Mouse (Mus musculus): ENCODE measurements at regions not wholly inside any gene's neighbourhood (a gene's known extent, or its start where the extent isn't known, plus 50 kb on each side); places are given as distances from the start of the nearest gene placed in this dataset.
A peak's percentile ranks its signal among the peaks of the same experiment; 100 is the strongest.

- H3K36me3 ChIP-seq (ENCODE audit: control insufficient read depth, insufficient read depth): no peaks in the 10 kb centered on the region
- no peak for TF ChIP-seq CTCF (IDR thresholded peaks at IDR 0.05; ENCODE audit: low read depth)
- no peaks in the 10 kb centered on the region for H3K9me3 ChIP-seq (ENCODE audit: control insufficient read depth)
- H3K4me2 ChIP-seq (replicated peaks; ENCODE audit: low read depth): 0 out of 2 replicates have a peak overlapping the region, but pooled peaks have one; percentile 13
- H3K4me3 ChIP-seq (ENCODE audit: low read depth, low read length): no peak overlapping the region
- ATAC-seq: peak; percentile 77
- no peak overlapping the region; the same call in 1 of the 2 replicates for H3K27ac ChIP-seq (ENCODE audit: low read depth, low read length)
- WGBS: no CpG with 5 or more reads among the region's 1 CpGs
- no peaks in the 10 kb centered on the region for H3K27me3 ChIP-seq (replicated peaks; ENCODE audit: control insufficient read depth, insufficient read depth, low read length)
- no peak overlapping the region for H3K9ac ChIP-seq (ENCODE audit: low read depth, low read length)
- no peaks in the 10 kb centered on the region for H3K4me1 ChIP-seq (replicated peaks; ENCODE audit: control insufficient read depth, insufficient read depth, low read length)
Observed at GRCm38 (mm10) chr3:16369629-16370028, 363.4 kb upstream of the Gm5150 start.

GRCm38 (mm10) chr3:16363134-16363533, 356.9 kb upstream of the Gm5150 start:
- ATAC-seq: 0 out of 2 replicates have a peak, but pooled peaks have one; percentile 38
- H3K4me3 ChIP-seq (ENCODE audit: low read depth, low read length): no peak overlapping the region
- no peak overlapping the region for H3K27ac ChIP-seq (ENCODE audit: low read depth, low read length)
- no peaks in the 10 kb centered on the region for H3K27me3 ChIP-seq (replicated peaks; ENCODE audit: control insufficient read depth, insufficient read depth, low read length)
- H3K4me2 ChIP-seq (replicated peaks; ENCODE audit: low read depth): no peak overlapping the region
- 0 out of 2 replicates have a peak, but pooled peaks cover 5% of the 10 kb centered on the region for H3K4me1 ChIP-seq (replicated peaks; ENCODE audit: control insufficient read depth, insufficient read depth, low read length)
- no peaks in the 10 kb centered on the region for H3K9me3 ChIP-seq (ENCODE audit: control insufficient read depth)
- WGBS: 82% methylated on average over 3 of the region's 3 CpGs
- H3K36me3 ChIP-seq (ENCODE audit: control insufficient read depth, insufficient read depth): no peaks in the 10 kb centered on the region
- TF ChIP-seq CTCF (IDR thresholded peaks at IDR 0.05; ENCODE audit: low read depth): no peak
- H3K9ac ChIP-seq (ENCODE audit: low read depth, low read length): no peak overlapping the region

- 0 out of 2 replicates have a peak, but pooled peaks have one; percentile 38 for ATAC-seq
Observed at GRCm38 (mm10) chr3:16358999-16359398, 352.8 kb upstream of the Gm5150 start.

GRCm38 (mm10) chr3:16330750-16331149, 324.5 kb upstream of the Gm5150 start:
- Histone ChIP-seq H3K4me2 (replicated peaks; ENCODE audit: low read depth) (no peak overlapping the region), H3K27ac (ENCODE audit: low read depth, low read length) (no peak overlapping the region), H3K9me3 (ENCODE audit: control insufficient read depth) (no peaks in the 10 kb centered on the region), H3K4me3 (ENCODE audit: low read depth, low read length) (no peak overlapping the region), H3K27me3 (replicated peaks; ENCODE audit: control insufficient read depth, insufficient read depth, low read length) (no peaks in the 10 kb centered on the region), H3K9ac (ENCODE audit: low read depth, low read length) (no peak overlapping the region), H3K4me1 (replicated peaks; ENCODE audit: control insufficient read depth, insufficient read depth, low read length) (no peaks in the 10 kb centered on the region), H3K36me3 (ENCODE audit: control insufficient read depth, insufficient read depth) (no peaks in the 10 kb centered on the region)
- no peak for TF ChIP-seq CTCF (IDR thresholded peaks at IDR 0.05; ENCODE audit: low read depth)
- peak; percentile 91 for ATAC-seq

More at GRCm38 (mm10) chr3:16358999-16359398, 352.8 kb upstream of the Gm5150 start:
- Histone ChIP-seq H3K9me3 (ENCODE audit: control insufficient read depth) (no peaks in the 10 kb centered on the region), H3K36me3 (ENCODE audit: control insufficient read depth, insufficient read depth) (no peaks in the 10 kb centered on the region), H3K4me1 (replicated peaks; ENCODE audit: control insufficient read depth, insufficient read depth, low read length) (no peaks in the 10 kb centered on the region), H3K4me2 (replicated peaks; ENCODE audit: low read depth) (no peak overlapping the region), H3K27ac (ENCODE audit: low read depth, low read length) (no peak overlapping the region), H3K27me3 (replicated peaks; ENCODE audit: control insufficient read depth, insufficient read depth, low read length) (no peaks in the 10 kb centered on the region), H3K9ac (ENCODE audit: low read depth, low read length) (no peak overlapping the region), H3K4me3 (ENCODE audit: low read depth, low read length) (no peak overlapping the region)
- TF ChIP-seq CTCF (IDR thresholded peaks at IDR 0.05; ENCODE audit: low read depth): no peak

GRCm38 (mm10) chr3:16310834-16311233, 304.6 kb upstream of the Gm5150 start:
- H3K9ac ChIP-seq (ENCODE audit: low read depth, low read length): no peak overlapping the region
- no peak for ATAC-seq
- TF ChIP-seq CTCF (IDR thresholded peaks at IDR 0.05; ENCODE audit: low read depth): peak; percentile 57
- no peak overlapping the region for H3K4me3 ChIP-seq (ENCODE audit: low read depth, low read length)
- no peak overlapping the region for H3K4me2 ChIP-seq (replicated peaks; ENCODE audit: low read depth)
- no peak overlapping the region for H3K27ac ChIP-seq (ENCODE audit: low read depth, low read length)
- H3K36me3 ChIP-seq (ENCODE audit: control insufficient read depth, insufficient read depth): no peaks in the 10 kb centered on the region
- H3K27me3 ChIP-seq (replicated peaks; ENCODE audit: control insufficient read depth, insufficient read depth, low read length): no peaks in the 10 kb centered on the region
- H3K9me3 ChIP-seq (ENCODE audit: control insufficient read depth): no peaks in the 10 kb centered on the region
- 32% methylated on average over 3 of the region's 3 CpGs for WGBS
- H3K4me1 ChIP-seq (replicated peaks; ENCODE audit: control insufficient read depth, insufficient read depth, low read length): no peaks in the 10 kb centered on the region

- Histone ChIP-seq H3K4me1 (replicated peaks; ENCODE audit: control insufficient read depth, insufficient read depth, low read length) (no peaks in the 10 kb centered on the region), H3K4me3 (ENCODE audit: low read depth, low read length) (no peak overlapping the region), H3K9me3 (ENCODE audit: control insufficient read depth) (no peaks in the 10 kb centered on the region), H3K36me3 (ENCODE audit: control insufficient read depth, insufficient read depth) (no peaks in the 10 kb centered on the region), H3K27me3 (replicated peaks; ENCODE audit: control insufficient read depth, insufficient read depth, low read length) (no peaks in the 10 kb centered on the region), H3K4me2 (replicated peaks; ENCODE audit: low read depth) (no peak overlapping the region), H3K9ac (ENCODE audit: low read depth, low read length) (no peak overlapping the region), H3K27ac (ENCODE audit: low read depth, low read length) (no peak overlapping the region)
- WGBS: 86% methylated on average over 1 of the region's 1 CpGs
- no peak for TF ChIP-seq CTCF (IDR thresholded peaks at IDR 0.05; ENCODE audit: low read depth)
- ATAC-seq: no peak
Observed at GRCm38 (mm10) chr3:16277407-16277806, 271.2 kb upstream of the Gm5150 start.
